Mouse (Mus musculus) left cerebral cortex, adult 18-20 months (tissue): ENCODE data around the gene Carmil3. TPM values are rescaled to one million over a fixed set of nuclear protein-coding genes. Genes with fewer than 3 reads are reported as not detected.
A peak's percentile ranks its signal among the peaks of the same experiment; 100 is the strongest.

Experiments
- DNase-seq, 2 experiments: peaks; one replicate each; pipeline ENCODE4 v3.0.0; 2021 to 2022; ENCODE audit warnings: low spot score in 2 of 2, mixed read lengths in 1 of 2
- total RNA-seq, 2 experiments: library from RNA; stranded (reverse); gene quantifications; 2 replicates each; pipeline ENCODE4 v1.2.3; 2021

Gene Carmil3
- total RNA-seq, 2 experiments from 2014 or later = 38.0 to 49.1 TPM

DNA sequence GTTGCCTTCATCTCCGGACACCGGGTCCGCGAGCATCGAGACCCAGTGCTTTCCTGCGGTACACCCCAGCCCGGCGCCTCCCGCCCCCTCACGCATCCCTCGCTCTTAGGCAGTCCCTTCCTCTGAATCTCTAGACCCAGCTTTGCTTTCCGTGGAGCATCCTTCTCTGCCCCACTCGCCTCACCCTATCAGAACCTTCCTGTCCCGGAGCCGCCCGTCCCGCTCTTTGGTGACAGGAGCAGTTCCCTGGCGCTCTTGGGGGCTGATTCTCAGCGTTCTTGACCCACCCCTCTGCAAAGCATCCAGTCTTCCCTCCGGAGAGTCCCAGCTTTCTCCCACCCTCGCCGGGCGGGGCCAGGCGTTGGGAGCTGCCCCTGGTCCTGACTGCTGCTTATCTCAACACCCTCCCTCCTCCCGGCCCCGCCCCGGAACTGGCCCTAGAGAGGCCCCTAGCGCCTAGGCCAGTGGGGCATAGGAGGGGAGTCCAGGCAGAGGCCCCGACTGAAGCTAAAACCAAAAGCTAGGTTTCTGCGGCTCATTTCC, 911 bp downstream of the Carmil3 start:
- DNase-seq = peak; percentile 61 to 65

DNA sequence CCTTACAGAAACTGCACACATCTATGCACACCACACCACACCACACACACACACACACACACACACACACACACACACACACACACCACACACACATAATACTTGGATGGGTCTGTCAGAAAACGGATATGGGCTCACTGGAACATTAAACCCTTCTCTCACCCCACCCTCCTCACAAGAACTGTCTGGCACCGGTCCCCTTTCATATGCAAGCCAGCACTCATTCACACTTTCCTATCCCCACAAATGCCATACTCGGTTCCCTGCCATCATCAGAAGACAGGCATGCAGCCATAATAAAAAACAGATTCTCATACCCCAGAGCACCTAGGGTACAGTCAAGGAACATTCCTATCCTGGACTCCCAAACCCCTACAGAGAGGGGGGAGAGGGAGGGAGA, 1.7 kb downstream of the Carmil3 start:
- DNase-seq = no peak

DNA sequence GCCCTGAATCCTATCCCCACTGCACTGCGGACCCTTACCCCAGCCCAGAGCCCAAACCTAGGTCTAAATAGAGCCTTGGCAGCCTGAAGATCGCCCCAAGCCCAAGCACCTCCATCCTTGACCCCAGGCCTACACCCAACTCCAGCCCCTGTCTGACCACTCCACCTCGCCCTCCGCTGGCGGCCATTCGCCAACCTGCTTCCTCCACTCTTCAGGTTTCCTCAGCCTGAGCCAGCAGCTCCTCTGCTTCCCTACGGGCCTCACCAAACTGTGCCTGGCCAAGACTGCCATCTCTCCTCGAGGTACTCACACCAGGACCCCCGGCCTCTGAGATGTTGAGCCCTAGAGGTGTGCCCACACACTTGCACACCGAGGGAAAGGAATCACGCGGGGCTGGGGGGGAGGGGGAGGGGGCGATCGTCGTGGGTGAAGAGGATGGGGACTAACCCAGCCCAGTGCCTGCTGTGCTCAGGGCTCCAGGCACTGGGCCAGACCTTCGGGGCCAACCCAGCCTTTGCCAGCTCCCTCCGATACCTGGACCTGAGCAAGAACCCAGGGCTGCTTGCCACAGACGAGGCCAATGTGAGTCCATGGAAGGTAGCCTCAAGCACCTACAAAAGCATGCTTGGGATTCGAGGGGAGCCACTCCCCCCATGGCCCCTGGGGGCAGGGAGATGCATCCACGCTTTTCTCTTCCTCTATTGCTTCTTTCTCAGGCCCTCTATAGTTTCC, 5.2 kb downstream of the Carmil3 start:
- no peak for DNase-seq

DNA sequence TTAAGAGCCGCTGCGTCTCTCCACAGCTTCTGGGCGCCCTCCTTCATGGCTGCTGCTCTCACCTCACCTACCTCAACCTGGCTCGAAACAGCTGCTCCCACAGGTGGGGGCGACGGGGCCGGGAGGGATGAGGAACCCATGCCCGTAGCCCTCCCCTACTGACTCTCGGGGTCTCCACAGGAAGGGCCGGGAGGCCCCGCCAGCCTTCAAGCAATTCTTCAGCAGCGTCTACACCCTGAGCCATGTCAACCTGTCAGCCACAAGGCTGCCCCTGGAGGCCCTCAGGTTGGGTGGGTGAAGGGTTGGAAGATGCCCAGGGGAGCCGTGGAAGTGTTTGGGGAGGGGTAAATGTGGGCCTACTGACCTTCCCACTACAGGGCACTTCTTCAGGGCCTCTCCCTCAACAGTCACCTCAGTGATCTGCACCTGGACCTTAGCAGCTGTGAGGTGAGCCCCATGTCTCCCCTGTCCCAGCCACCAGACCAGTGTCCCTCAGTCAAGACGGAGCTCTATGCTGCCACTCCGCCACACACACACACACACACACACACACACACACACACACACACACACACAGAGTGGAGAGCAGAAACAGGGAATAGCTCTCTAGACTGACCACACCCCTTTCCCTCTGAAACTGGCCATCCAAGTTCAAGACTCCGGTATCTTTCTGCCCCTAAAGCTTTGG, 6.5 kb downstream of the Carmil3 start:
- no peak for DNase-seq

DNA sequence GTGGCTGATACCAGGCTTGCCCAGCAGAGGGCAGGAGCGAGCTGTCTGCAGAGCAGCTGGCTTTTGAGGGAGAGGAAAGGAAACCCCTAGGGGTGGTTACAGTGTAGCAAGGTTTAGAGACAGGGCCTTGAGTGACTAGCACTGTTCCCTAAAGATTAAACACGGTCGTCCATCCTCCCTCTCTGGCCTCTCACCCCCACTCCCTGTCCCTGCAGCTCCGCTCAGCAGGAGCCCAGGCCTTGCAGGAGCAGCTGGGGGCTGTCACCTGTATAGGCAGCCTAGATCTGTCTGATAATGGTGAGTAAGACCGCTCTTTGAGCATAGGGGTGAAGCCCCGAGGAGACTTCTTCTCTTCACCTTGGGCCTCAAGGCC, 7.0 kb downstream of the Carmil3 start:
- peak; percentile 81 to 92 for DNase-seq

DNA sequence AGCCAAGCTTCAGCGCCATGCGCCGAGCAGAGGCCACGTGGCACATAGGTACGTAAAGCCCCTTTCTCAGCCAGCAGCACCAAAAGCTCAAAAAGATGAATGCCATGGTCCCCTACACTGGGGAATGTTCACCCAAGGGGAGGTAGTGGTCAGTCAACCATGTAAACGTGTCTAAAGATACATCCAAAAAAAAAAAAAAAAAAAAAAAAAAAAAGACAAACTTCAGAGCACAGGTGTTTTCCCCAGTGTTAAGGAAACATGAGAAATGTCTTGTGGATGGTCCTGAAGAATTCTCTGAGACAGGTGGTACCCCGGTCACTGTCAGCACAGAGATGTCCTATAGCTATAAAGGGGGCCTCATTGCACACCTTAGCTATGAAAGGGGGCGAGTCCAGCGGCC, 15.2 kb downstream of the Carmil3 start:
- DNase-seq = no peak

DNA sequence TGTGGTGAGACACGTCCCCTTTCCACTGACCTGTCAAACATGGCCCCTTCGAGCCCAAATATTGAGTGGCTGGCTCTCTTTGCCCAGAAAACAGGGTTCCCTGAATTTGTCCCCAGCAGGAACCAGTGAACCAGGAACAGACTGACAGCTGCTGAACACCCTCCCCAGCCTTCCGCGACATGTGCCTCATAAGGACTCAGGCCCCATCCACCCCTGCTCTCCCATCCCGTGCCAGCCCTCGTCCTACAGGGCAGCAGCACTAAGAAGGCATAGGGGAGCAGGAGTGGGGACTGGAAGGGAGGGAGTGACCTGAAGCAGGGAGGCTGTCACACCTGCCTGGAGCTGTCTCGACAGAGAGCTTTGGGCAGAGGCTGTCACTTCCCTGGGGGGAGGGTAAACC, 17.4 kb downstream of the Carmil3 start:
- DNase-seq = no peak

DNA sequence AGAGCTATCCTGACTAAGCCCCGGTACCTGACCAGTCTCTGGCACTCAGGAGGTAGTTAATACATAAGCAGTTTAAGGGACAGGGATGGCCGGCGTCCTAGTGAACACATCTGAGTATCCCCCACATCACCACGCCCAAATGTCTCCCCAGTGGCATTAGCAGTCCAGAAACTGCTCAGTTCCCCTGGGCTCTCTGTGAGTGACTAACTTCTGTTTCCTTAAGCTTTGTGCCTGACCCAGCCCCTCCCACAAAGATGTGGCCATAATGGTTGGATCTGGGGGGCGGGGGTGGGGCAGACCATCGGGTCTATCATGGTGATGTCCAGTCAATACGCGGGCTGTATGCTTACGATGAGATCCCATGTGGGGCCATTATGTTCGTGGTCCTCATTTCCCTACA, 19.1 kb downstream of the Carmil3 start:
- no peak for DNase-seq

DNA sequence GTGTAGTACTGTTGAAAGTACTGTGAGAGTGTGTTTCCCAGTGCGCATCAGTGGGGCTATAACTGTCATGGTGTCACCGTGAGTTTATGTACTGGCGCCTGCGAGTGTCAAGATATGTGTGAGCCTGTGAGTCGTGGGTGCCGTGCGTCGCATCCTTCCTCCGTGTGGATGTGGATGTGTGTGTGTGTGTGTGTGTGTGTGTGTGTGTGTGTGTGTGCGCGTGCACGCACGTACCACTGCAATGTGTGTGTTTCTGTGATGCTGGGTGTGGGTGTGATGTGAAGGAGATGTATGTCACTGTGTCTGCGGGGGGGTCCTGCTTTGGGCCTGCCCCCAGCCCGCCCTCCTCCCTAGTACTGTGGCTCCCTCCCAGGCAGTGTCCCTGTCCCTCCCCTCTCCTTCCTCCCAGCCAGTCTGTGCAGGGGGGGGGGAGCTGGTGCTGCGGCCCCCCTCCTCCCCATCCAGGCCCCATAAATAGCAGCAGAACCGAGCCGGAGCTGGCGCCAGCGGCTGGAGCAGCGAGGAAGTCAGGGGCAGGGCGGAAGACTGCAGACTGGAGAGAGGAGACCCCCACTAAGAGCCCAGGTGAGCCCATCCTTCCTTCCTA, 19.8 kb downstream of the Carmil3 start, which contains the start of gene Cpne6:
Gene Cpne6, plus strand, starts transcription at position 321 of the 607 bp plus-strand sequence.
- peak; percentile 54 to 65 for DNase-seq

DNA sequence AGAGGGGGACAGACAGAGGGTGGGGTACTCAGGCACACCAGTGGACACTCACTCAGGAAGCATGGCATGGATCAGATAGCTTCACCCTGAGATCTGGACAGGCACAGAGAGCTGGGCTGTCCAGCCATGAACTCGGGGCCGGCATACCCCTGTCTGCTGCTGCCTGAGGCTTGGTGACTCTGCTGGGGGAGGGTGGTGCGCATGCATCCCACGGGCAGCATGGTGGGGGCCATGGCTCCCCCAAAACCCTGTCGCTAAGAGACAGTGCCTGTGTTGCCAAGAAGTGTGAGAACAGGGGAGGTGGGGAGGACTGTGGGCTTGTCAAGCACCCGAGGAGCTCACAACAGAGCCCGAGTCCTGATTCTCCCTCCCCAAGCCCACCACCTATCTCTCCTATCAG, 20.6 kb downstream of the Carmil3 start:
- DNase-seq = peak; percentile 55 to 80

DNA sequence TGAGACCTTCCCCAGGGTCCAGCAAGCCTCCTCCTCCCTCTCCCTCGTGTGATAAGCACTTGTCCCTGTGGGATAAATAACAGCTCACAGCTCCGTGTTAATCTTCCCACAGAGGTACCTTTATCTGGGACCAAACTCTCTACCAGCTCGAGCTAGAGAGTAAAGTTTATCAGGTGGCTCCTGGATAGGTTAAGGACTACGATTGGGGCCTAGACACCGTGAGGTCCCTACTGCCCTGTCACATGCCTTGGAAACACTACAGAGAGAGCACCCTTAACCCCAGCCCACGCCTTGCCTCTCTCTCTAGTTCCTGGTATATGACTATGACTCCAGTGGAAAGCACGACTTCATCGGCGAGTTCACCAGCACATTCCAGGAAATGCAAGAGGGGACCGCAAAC, 23.5 kb downstream of the Carmil3 start:
- DNase-seq = no peak

DNA sequence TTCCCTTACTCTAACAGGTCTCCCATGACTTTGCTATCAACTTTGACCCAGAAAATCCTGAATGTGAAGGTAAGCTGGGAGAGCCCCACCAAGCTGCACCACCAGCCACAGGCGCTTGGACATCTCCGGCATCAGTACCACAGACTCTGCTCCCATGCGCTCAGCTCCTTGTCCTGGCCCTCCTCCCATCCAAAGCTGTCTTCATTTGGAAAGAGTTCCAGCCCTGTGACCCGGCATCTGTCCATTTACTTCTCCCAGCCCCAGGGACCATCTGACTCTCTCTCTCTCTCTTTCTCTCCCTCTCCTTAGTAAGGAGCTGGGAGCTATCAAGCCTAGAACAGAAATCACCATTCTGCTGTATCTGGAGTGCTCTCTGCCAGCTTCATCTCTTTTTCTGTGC, 25.4 kb downstream of the Carmil3 start:
- DNase-seq = no peak

DNA sequence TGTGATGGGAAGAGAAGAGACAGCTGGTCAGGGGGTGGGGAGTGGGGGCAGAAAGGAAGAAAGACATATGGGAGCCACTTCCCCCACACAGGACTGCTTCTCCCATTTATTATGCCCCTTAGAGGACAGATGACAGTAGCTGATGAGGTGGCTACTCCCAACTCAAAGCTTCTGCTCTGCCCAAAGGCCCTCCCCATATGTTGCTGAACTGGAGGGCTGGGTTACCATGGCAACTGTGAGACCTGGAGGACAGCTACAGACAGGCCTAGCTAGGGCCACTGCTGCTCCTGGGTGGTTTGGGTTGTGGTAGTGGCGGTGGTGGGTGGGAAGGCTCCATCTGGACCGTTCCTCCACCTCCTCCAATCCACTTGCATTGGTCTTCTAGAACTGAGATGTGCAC, 28.4 kb downstream of the Carmil3 start:
- DNase-seq = peak; percentile 62 to 84

DNA sequence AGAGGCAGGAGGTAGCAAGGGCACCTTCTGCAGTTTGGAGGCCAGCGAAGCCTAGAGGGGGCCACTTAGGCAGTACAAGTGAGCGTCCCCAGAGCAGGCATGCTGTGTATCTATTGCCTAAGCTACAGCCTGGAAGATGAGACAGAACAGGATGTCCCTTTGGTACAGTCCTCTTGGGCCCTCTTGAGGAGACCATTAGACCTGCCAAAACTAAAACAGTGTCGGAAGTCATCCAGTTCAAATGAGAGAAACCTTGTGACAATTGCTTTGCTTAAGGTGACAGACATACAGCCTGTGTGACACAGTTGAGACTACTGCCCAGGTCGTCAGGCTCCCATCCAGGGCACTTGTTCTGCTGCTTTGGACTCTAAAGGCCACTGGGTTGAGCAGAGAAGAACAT, 29.2 kb downstream of the Carmil3 start:
- peak in 1 of 2 experiments; percentile 32 for DNase-seq

DNA sequence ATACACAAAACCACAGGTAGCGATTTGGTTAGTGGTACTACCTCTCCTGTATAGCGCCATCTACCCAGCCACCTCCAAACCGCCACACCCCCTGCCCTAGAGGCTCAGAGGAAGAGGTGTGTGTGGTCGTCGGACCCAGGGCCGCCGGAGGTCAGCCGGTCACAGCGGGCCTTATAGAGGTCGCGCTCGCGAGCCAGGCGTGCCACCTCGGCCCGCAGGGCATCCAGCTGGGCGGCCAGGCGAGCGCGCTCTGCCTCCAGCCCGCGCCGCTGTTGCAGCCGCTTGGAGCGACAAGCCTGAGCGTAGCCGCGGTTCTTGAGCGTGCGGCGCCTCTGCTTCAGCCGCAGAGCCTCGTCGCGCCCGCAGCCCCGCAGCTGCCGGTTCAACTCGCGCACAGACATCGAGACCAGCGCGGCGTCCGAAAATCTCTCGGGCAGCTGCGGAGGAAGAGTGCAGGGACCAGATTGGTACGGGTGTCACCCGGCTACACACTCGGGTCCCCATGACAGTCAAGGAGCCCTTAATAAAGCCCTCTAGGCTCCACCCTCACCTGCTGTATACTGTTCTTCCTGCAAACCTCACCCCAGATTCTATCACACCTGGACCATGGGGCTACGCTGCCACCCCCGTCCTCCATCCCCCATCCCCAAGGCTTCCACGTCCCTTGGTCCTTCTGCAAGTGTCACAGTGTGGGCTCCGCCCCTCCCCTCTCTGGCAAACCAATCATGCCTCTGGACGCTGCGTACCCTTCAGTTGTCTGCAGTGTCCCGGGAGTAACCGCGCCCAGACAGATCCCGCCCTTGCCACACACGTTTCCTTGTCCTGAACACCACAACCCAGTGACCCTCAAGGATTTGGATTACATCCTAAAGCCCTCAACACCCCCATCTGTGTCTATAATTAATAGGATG, 30.3 kb downstream of the Carmil3 start:
- peak; percentile 35 to 52 for DNase-seq

DNA sequence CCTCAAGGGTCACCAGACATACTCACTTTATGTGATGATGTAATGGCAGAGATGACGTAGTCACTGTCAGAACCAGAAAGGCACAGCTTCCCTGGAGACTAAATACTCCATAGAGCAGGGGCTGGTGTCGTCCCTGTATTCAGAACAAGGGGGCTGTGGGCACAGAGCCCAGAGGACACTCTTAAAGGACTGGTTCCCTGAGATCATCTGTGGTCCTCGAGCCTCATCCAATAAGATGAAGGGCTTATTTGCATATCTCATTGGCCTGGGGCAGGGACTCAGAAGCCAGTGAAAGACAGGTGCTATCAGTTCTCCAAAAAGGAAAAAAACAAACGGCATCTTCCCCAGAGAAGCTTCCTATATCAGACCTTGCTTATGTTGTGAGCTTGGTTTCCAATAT, 33.6 kb downstream of the Carmil3 start:
- DNase-seq = no peak

DNA sequence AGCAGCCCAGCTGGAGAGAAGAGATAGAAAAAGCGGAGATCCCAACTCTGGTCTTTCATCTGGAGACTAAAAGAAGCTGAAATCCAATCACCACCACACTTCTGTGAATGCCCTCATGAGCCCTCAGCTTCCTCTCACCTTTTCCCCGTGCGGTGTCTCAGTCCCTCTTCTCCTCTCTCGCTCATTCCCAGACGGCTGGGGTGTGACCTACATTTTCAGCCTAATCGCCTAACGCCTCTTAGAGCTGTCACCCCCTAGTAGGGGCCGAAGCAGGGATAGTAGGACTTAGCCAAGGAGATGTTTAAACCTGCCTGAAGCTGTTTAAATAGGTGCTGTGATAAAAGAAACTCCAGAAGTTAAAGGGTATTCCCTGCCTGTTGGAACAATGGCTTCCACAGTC, 34.3 kb downstream of the Carmil3 start, which contains the start of gene Nrl:
Gene Nrl, minus strand, starts transcription at position 197 of the 400 bp plus-strand sequence.
- no peak for DNase-seq

DNA sequence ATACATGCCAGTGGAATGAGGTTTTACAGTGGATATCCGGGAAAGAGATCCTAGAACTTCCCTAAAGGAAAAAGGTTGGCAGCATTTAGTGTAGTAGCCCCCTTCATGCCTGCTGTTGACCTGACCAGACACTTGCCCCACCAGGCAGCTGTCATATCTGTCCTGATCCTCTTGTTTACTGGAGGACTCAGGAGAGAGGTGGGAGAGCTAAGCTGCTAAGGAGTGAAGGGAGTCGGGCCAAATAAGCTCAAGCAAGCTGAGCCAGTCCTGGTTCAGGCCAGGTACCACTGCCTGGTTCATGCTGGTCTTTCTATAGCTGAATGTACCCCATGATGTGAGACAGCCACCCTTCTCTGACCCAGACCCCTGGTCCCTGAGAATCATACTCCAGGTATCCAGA, 36.2 kb downstream of the Carmil3 start:
- DNase-seq = no peak

DNA sequence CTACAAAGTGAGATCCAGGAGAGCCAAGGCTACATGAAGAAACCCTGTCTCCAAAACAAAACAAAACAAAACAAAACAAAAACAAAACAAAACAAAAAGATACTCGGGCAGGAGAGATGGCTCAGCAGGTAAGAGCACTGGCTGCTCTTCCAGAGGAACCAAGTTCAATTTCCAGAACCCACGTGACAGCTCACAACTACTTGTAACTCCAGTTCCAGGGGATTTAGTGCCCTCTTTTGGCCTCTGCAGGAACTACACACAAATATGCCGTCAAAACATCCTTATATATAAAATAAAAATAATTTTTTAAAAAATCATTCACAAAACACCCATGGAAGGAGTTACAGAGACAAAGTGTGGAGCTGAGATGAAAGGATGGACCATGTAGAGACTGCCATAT, 37.5 kb downstream of the Carmil3 start:
- peak in 1 of 2 experiments; percentile 45 for DNase-seq

DNA sequence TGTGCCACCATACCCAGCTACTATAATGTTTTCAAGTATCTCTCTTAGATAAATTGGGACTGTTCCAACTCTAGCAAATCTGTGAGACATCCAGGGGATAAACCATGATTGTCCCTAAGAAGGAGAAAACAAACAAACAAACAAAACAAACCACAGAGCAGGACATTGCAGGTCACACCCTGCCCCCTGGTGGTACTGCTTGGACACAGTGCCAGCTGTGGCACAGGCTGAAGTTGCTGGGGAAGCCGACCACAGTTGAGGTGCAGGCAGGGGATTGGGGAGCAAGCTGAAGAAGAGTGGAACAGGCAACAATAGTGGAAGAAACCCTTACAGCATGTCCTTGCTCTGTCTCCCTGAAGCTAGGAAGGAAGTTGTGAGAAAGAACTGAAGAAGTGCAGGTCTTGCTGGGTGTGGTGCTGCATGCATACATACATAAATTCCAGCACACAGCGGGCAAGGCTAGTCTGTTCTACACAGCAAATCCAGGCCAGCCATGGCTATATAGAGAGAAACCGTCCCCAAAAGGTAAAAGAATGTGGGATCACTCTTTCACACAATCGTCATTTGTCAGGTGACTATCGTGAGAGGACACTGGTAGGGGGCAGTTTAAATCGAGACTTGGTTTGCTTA, 45.8 kb downstream of the Carmil3 start:
- DNase-seq = peak in 1 of 2 experiments; percentile 41
